Mouse (Mus musculus): ENCODE measurements around the gene Mat2a.

GRCm38 (mm10) chr6:72388791-72389329 lies 50.5 kb downstream of the Mat2a start:
- TF ChIP-seq CTCF (IDR thresholded peaks at IDR 0.05; ENCODE audit: low read depth, low read length) (no peak), POLR2A (IDR thresholded peaks at IDR 0.05; ENCODE audit: extremely low read depth, insufficient read depth, low read length) (no peak)

Measured in liver, adult 2 months (tissue).